Mouse (Mus musculus) left cerebral cortex, postnatal 14 days (tissue): Measurements from ENCODE around the gene 1810049J17Rik. TPM values are rescaled to one million over a fixed set of nuclear protein-coding genes. Genes with fewer than 3 reads are reported as not detected.
"Not testable (repeated sequence)": the region's sequence is repeated elsewhere in the genome, so short reads cannot be mapped to it uniquely, and the experiment has no call there.

Source experiments
- DNase-seq, 2 experiments: peaks; one replicate each; pipeline ENCODE4 v3.0.0; 2021 to 2022; ENCODE audit warnings: low spot score in 2 of 2, mixed read lengths in 1 of 2
- intact Hi-C: fragments of 180-260 bp; cut with DNase I; formaldehyde crosslinking; loops from one replicate; pipeline ENCODE4 v1.15.1; 2025
- long read RNA-seq, 2 experiments: library from polyadenylated mRNA; stranded (forward); transcript quantifications; one replicate each; pipeline ENCODE4 v2.0.0; 2021
- total RNA-seq, 2 experiments: library from RNA; stranded (reverse); gene quantifications; 2 replicates each; pipeline ENCODE4 v1.2.3; 2021

1810049J17Rik gene
- 1 to 10 TPM in 1 of 2 experiments, under 1 TPM in 1; 0.85 to 1.2 TPM for total RNA-seq
- long read RNA-seq, experiment 1: 0 reads
- long read RNA-seq, experiment 2: 0 reads

- DNase-seq: peak in 1 of 2 experiments; percentile 8
- intact Hi-C loops: loop anchor here (5.0 kb wide), 1 partner anchor 45 kb away; no protein-coding TSS in a partner anchor
These were observed at the start of gene 1810049J17Rik for GRCm38 (mm10) chr15:12321788-12322621. Gene 1810049J17Rik (minus strand): TSS chr15:12321899.

GRCm38 (mm10) chr15:12371183-12371582 lies 49.5 kb upstream of the 1810049J17Rik start:
- peak; percentile 77 to 83 for DNase-seq
- intact Hi-C loops: loop anchor here (1.0 to 10.0 kb wide), 3 partner anchors 206 to 424 kb away; no protein-coding TSS in a partner anchor

- no peak for DNase-seq
- intact Hi-C loops: loop anchor here (2.0 to 10.0 kb wide), 2 partner anchors 395 to 425 kb away; no protein-coding TSS in a partner anchor
These were observed 48.4 kb upstream of the 1810049J17Rik start for GRCm38 (mm10) chr15:12370096-12370495.

GRCm38 (mm10) chr15:12368850-12369249 lies 47.2 kb upstream of the 1810049J17Rik start:
- intact Hi-C loops: loop anchor here (5.0 to 10.0 kb wide), 2 partner anchors 47 to 94 kb away; partner anchors contain the start of genes 1810049J17Rik and Golph3
- no peak for DNase-seq

GRCm38 (mm10) chr15:12368357-12368756 lies 46.7 kb upstream of the 1810049J17Rik start:
- DNase-seq: no peak
- intact Hi-C loops: loop anchor here (5.0 to 10.0 kb wide), 2 partner anchors 46 to 94 kb away; partner anchors contain the start of genes 1810049J17Rik and Golph3

- intact Hi-C loops: loop anchor here (5.0 to 10.0 kb wide), 2 partner anchors 45 to 93 kb away; partner anchors contain the start of genes 1810049J17Rik and Golph3
- DNase-seq: no peak
These were observed 45.8 kb upstream of the 1810049J17Rik start for GRCm38 (mm10) chr15:12367306-12368080.

- intact Hi-C loops: loop anchor here (5.0 to 10.0 kb wide), 2 partner anchors 44 to 92 kb away; partner anchors contain the start of genes 1810049J17Rik and Golph3
- not testable (repeated sequence) for DNase-seq
These were observed 45.0 kb upstream of the 1810049J17Rik start for GRCm38 (mm10) chr15:12366580-12367305.

GRCm38 (mm10) chr15:12366072-12366469 lies 44.4 kb upstream of the 1810049J17Rik start:
- DNase-seq: peak; percentile 54 to 75
- intact Hi-C loops: loop anchor here (5.0 to 10.0 kb wide), 2 partner anchors 44 to 91 kb away; partner anchors contain the start of genes 1810049J17Rik and Golph3

- intact Hi-C loops: loop anchor here (5.0 to 10.0 kb wide), 2 partner anchors 43 to 91 kb away; partner anchors contain the start of genes 1810049J17Rik and Golph3
- DNase-seq: no peak
These were observed 43.8 kb upstream of the 1810049J17Rik start for GRCm38 (mm10) chr15:12365416-12366071.

GRCm38 (mm10) chr15:12364096-12364495 lies 42.4 kb upstream of the 1810049J17Rik start:
- intact Hi-C loops: loop anchor here (10.0 kb wide), 1 partner anchor 89 kb away; no protein-coding TSS in a partner anchor
- DNase-seq: no peak

- intact Hi-C loops: loop anchor here (10.0 kb wide), 1 partner anchor 88 kb away; no protein-coding TSS in a partner anchor
- DNase-seq: peak; percentile 31 to 66
These were observed 41.0 kb upstream of the 1810049J17Rik start for GRCm38 (mm10) chr15:12362701-12363040.

GRCm38 (mm10) chr15:12362001-12362700 lies 40.5 kb upstream of the 1810049J17Rik start:
- DNase-seq: no peak
- intact Hi-C loops: loop anchor here (10.0 kb wide), 1 partner anchor 87 kb away; no protein-coding TSS in a partner anchor

GRCm38 (mm10) chr15:12360519-12361212 lies 39.0 kb upstream of the 1810049J17Rik start:
- intact Hi-C loops: loop anchor here (10.0 kb wide), 1 partner anchor 86 kb away; no protein-coding TSS in a partner anchor
- DNase-seq: no peak

GRCm38 (mm10) chr15:12358384-12358783 lies 36.7 kb upstream of the 1810049J17Rik start:
- intact Hi-C loops: no loop called here
- no peak for DNase-seq

- intact Hi-C loops: no loop called here
- DNase-seq: no peak
These were observed 35.8 kb upstream of the 1810049J17Rik start for GRCm38 (mm10) chr15:12357459-12357858.

- intact Hi-C loops: no loop called here
- no peak for DNase-seq
These were observed 34.2 kb upstream of the 1810049J17Rik start for GRCm38 (mm10) chr15:12355907-12356306.

- intact Hi-C loops: no loop called here
These were observed 33.6 kb upstream of the 1810049J17Rik start for GRCm38 (mm10) chr15:12355261-12355660.

More at GRCm38 (mm10) chr15:12355261-12355660, 33.6 kb upstream of the 1810049J17Rik start:
- DNase-seq: no peak
